Mouse (Mus musculus) cerebellum, postnatal 4 days (tissue): ENCODE data around the gene Lrrc45.
"Not testable (repeated sequence)": the region's sequence is repeated elsewhere in the genome, so short reads cannot be mapped to it uniquely, and the experiment has no call there.

Experiments used
- DNase-seq, 2 experiments: peaks; one replicate each; pipeline ENCODE4 v3.0.0; 2022; ENCODE audit warnings: low spot score in 2 of 2, mixed read lengths in 1 of 2

The Lrrc45 gene

GRCm38 (mm10) chr11:120727564-120727963 is 13.8 kb downstream of the Lrrc45 start:
- DNase-seq, result no peak

DNA sequence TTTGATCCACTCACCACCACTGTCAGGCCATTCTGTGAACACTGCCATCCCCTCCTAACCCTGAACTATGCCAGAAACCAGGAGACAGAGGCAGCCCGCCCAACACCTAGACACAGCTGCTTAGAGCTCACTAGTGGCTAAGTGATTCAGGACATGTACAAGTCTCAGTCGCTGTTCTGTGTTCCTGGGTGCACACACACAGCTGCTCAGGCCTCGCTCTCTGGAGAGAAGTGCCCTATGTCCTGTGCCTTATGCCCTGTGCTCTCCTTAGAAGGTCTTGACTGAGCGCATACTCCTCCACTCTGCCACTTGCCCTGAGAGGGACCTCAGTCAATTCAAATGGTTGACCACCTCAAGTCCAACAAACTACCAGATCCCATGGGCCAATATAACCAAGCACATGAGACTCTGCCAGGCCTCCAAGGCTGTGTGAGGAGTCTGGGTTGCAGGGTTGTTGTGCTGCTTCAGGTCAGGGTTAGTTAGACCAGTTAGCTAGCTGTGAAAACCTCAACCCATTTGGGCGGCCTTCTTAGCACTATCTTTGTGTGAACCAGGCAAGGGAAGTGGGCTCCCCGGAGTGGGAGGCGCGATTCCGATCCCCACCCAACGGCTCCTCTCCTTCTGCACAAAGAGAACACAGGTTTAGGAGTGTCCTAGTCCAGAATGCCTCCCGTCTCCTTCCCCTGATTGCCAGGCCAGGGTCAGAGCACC is 15.0 kb downstream of the Lrrc45 start:
- no peak for DNase-seq

GRCm38 (mm10) chr11:120729432-120730050 is 15.8 kb downstream of the Lrrc45 start:
- not testable (repeated sequence) for DNase-seq

- DNase-seq, result no peak
These were observed 16.7 kb downstream of the Lrrc45 start for GRCm38 (mm10) chr11:120730331-120730870.

DNA sequence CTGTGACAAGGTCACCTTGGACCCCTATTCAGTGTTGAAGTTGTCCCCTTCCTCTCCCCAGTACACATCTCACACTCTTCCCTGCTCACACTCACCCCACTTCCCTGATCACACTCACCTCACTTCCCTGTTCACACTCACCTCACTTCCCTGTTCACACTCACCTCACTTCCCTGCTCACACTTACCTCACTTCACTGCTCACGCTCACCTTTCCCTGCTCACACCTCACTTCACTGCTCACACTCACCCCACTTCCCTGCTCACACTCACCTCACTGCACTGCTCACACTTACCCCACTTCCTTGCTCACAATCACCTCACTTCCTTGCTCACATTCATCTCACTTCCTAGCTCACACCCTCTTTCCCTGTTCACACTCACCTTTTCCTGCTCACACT is 17.7 kb downstream of the Lrrc45 start:
- no peak for DNase-seq

- DNase-seq, result no peak
These were observed 18.3 kb downstream of the Lrrc45 start, which contains the start of gene Cbr2 for GRCm38 (mm10) chr11:120731858-120732680. Cbr2 (minus strand) TSS chr11:120732114.

DNA sequence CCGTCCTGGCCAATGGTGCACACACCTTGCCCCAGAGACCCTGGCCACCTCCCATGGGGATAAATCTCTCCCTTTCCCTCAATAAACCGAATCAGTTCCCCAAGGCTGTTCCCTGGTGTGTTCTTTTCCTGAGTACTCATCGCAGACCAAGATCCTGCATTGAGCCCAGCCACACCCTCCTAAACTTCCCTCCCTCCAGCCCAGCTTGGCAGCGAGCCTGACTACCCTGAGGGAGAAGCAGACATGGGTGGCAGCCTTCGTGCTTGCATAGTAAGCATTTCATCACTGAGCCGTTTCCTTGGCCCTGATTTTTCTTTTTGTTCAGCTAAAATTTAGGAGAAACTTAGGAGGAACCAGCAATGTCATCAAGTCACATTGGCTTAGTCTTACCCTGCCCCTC is 19.8 kb downstream of the Lrrc45 start:
- DNase-seq, result no peak

GRCm38 (mm10) chr11:120736424-120736823 is 22.7 kb downstream of the Lrrc45 start:
- DNase-seq, result no peak

- no peak for DNase-seq
These were observed 27.3 kb downstream of the Lrrc45 start for GRCm38 (mm10) chr11:120740981-120741380.

DNA sequence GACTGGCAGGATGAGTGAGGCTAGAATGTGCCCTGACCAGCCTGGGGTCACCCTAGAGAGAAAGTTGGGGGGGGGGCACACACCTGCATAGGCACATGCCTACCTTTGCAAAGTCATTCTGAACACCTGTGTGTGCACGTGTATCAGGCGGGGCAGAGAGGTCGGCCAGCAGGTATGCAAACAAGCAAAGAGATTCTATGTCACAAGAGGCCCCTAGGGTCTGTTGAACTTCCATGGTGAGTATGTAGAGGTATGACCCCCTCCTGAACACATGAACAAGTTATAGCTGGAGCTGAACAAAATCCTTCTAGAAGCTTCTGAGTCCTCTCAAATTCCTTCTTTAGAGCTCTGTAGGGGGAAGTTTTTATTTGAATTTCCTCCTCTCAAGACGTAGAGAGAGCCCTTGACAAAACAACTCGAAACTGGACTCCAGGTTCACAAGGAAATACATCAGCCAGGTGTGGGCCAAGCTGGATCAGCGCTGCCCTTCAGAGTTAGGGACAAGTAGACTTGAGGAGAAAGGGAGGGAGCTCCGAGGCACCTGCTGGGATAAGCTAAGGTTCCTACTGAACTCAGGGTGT is 30.5 kb downstream of the Lrrc45 start:
- no peak for DNase-seq

DNA sequence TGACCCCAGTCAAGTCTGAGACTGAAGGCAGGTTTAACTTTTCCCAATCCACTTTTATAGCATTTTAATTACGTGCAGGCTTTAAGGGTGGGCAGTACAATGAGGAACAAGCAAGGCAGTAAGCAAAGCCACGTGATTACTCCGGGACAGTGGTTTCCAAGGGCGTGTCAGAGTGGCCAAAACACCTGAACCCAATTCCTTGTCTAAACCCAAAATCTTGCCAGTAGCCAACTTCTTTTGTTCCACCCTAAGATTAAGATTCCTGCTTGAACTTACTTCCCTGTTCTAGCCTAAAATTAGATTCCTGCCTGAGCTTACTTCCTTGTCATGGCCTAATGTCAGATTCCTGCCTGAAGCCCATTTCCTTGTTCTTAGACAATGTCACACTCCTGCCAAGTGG is 34.2 kb downstream of the Lrrc45 start:
- no peak for DNase-seq

- DNase-seq, result no peak
These were observed 35.7 kb downstream of the Lrrc45 start for GRCm38 (mm10) chr11:120749430-120749829.

- DNase-seq, result no peak
These were observed 37.9 kb downstream of the Lrrc45 start for GRCm38 (mm10) chr11:120751606-120752005.

GRCm38 (mm10) chr11:120760236-120760635 is 46.5 kb downstream of the Lrrc45 start:
- DNase-seq, result no peak

GRCm38 (mm10) chr11:120761811-120762671 is 48.3 kb downstream of the Lrrc45 start:
- DNase-seq, result no peak

DNA sequence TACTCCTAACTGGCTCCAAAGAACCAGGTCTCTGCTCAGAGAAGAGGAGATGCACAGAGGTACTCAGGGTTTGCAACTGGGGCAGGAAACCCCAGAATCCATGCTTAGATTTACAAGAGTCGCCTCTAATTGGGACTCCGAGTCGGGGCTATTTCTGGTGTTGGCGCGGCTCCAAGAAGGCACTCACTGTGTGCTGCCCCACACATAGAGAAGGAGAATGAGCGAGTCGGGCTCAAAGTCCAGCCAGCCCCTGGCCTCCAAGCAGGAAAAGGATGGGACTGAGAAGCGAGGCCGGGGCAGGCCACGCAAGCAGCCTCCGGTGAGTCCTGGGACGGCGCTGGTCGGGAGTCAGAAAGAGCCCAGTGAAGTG is 48.9 kb downstream of the Lrrc45 start, which contains the start of gene Hmga1b:
TSS of gene Hmga1b (plus strand) at position 123 of the 370 bp plus-strand sequence.
- not testable (repeated sequence) for DNase-seq

DNA sequence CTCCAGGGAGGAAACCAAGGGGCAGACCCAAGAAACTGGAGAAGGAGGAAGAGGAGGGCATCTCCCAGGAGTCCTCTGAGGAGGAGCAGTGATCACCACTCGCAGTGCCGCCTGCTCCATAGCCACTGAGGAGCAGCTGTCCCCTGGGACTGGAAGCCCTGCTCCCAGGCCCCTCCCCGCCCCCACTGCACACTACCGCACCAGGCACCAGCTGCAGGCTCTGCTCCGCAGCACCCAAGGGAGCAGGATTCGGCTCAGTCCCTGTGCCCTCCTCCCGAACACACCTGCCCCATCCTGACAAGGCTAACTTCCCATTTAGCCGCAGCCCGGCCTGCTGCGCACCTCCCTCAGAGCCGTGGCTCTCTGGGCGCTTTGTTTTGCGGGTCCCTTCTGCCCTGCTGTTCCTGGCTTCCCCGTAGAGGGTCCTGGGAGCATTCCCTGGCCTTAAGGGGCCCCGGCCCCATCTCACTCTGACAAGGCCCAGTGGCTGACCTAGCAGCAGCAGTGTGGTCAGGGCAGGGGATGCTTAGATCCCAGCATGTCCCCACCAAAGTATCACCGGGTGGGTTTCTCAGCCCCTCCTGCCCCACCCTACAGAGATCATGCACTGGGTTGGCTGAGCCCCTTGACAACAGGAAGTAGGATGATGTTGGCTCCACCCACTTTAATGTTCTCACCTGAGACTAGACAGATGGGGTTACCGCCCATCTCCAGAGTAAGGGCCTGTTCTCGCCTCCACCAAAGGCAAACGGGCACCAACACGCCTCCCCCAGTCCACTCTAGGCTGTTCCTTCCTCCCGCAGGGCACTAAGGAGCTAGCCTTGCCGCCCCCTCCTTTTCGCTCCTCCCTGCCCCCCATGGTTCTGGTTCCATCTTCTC is 49.6 kb downstream of the Lrrc45 start:
- not testable (repeated sequence) for DNase-seq

GRCm38 (mm10) chr11:120767023-120767422 is 53.3 kb downstream of the Lrrc45 start:
- DNase-seq, result not testable (repeated sequence)

- DNase-seq, result no peak
These were observed 54.5 kb downstream of the Lrrc45 start for GRCm38 (mm10) chr11:120768206-120768605.
